In the genomic region with DNA sequence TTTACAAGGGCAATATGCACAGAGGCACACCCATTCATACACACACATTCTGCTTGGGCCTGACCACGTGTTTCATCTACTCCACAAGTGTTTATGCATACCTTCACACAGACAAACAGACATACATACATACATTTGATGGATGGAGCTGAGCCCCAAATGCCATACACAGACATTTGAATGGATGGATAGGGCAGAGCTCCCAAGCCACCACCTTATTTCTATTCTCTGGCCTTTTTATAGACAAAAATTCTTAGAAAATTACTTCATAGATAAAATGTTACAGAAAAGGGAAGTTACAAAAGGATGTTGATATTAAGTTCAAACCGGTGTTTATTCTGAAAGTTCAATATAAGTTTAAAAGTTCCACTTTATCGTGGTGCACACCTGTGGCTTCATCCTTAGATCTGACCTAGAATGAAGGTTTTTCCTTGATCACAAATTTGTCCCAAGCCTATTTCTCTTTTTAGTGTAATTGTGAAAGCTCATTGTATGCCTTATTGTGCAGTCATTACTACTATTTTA, we compare ENCODE assay signal across 15 mouse cellular contexts.
"Had no signal": no experiment of that assay in that cellular context is flagged by ENCODE, and none has a peak within 500 bp of the region (broad histone marks: within the 10 kb centered on the region; RNA-seq: fewer than 3 reads in every experiment).

No protein-coding gene starts in this region.

- H3K4me2 ChIP-seq: neural tube, embryonic 15.5 days; stomach, embryonic 15.5 days had no signal

- H3K4me3 ChIP-seq: neural tube, embryonic 15.5 days; stomach, embryonic 15.5 days had no signal

- H3K9ac ChIP-seq: neural tube, embryonic 15.5 days; stomach, embryonic 15.5 days had no signal

- DNase-seq: retina, postnatal 1 day; right cerebral cortex, adult 18-20 months; right cerebral cortex, postnatal 14 days; right cerebral cortex, postnatal 25 days; right cerebral cortex, postnatal 4 days; spleen, adult 18-20 months; thymus, adult 18-20 months; thymus, adult 2 months; thymus, postnatal 14 days; thymus, postnatal 25 days; thymus, postnatal 36 days; thymus, postnatal 4 days had no signal

- H3K4me1 ChIP-seq: neural tube, embryonic 15.5 days; stomach, embryonic 15.5 days had no signal

- H3K36me3 ChIP-seq: neural tube, embryonic 15.5 days; stomach, embryonic 15.5 days had no signal

- H3K27me3 ChIP-seq: neural tube, embryonic 15.5 days; stomach, embryonic 15.5 days had no signal

- H3K9me3 ChIP-seq: neural tube, embryonic 15.5 days; stomach, embryonic 15.5 days had no signal

- H3K27ac ChIP-seq: neural tube, embryonic 15.5 days; stomach, embryonic 15.5 days; stomach, postnatal 0 days had no signal
